Mouse (Mus musculus): Measurements from ENCODE around the gene Alkbh1. TPM values are rescaled to one million over a fixed set of nuclear protein-coding genes. Genes with fewer than 3 reads are reported as not detected.
"Not testable (repeated sequence)": the region's sequence is repeated elsewhere in the genome, so short reads cannot be mapped to it uniquely, and the experiment has no call there.

The Alkbh1 gene
- 20.3 and 28.7 TPM in 2 replicates for total RNA-seq (2014; rRNA removed)
- polyA plus RNA-seq (2015; fragmentation: Nextera tagmentation; extraction: Ambion mirVana): 31.5 and 36.8 TPM in 2 replicates

- DNase-seq (ENCODE audit: low spot score) (peak; percentile 97), ATAC-seq (ENCODE audit: low FRiP score) (peak; percentile 93)
- WGBS: 0% methylated on average over 28 of the region's 28 CpGs
- H3K4me1 ChIP-seq (ENCODE audit: insufficient read depth, low read length): peaks cover 15% of the 10 kb centered on the region
- peak within 1 kb of the TSS; percentile 100 for H3K4me3 ChIP-seq (ENCODE audit: low read depth, low read length)
- H3K9ac ChIP-seq (replicated peaks; ENCODE audit: low read length, poor library complexity, severe bottlenecking): peak within 1 kb of the TSS; percentile 85
- TF ChIP-seq CTCF (IDR thresholded peaks at IDR 0.05): no peak
- H3K27ac ChIP-seq (ENCODE audit: low read depth, low read length): peak within 1 kb of the TSS; percentile 88
- peaks cover 23% of the 10 kb centered on the region for H3K36me3 ChIP-seq (ENCODE audit: insufficient read depth, low read length)
- H3K9me3 ChIP-seq (ENCODE audit: low read length): no peaks in the 10 kb centered on the region
- no peaks in the 10 kb centered on the region for H3K27me3 ChIP-seq (ENCODE audit: insufficient read depth, low read length)
- H3K4me2 ChIP-seq (ENCODE audit: low read depth, low read length, poor library complexity, severe bottlenecking): peak within 1 kb of the TSS; percentile 76
These were observed at the start of gene Alkbh1, which contains the start of gene Slirp for GRCm38 (mm10) chr12:87443700-87444122. Gene Alkbh1 (minus strand): TSS chr12:87444017. Gene Slirp (plus strand): TSS chr12:87443896.

GRCm38 (mm10) chr12:87488683-87489082, 44.9 kb upstream of the Alkbh1 start:
- not testable (repeated sequence) for H3K9me3 ChIP-seq (ENCODE audit: low read length); H3K27me3 ChIP-seq (ENCODE audit: insufficient read depth, low read length); ATAC-seq (ENCODE audit: low FRiP score); H3K4me1 ChIP-seq (ENCODE audit: insufficient read depth, low read length); H3K9ac ChIP-seq (replicated peaks; ENCODE audit: low read length, poor library complexity, severe bottlenecking); H3K36me3 ChIP-seq (ENCODE audit: insufficient read depth, low read length); H3K4me3 ChIP-seq (ENCODE audit: low read depth, low read length); H3K4me2 ChIP-seq (ENCODE audit: low read depth, low read length, poor library complexity, severe bottlenecking); H3K27ac ChIP-seq (ENCODE audit: low read depth, low read length); DNase-seq (ENCODE audit: low spot score)
- whole genome bisulfite sequencing: 79% methylated on average over 2 of the region's 2 CpGs

GRCm38 (mm10) chr12:87482482-87482881, 38.7 kb upstream of the Alkbh1 start:
- H3K9ac ChIP-seq (replicated peaks; ENCODE audit: low read length, poor library complexity, severe bottlenecking); H3K27me3 ChIP-seq (ENCODE audit: insufficient read depth, low read length); ATAC-seq (ENCODE audit: low FRiP score); H3K36me3 ChIP-seq (ENCODE audit: insufficient read depth, low read length); H3K4me2 ChIP-seq (ENCODE audit: low read depth, low read length, poor library complexity, severe bottlenecking); H3K4me3 ChIP-seq (ENCODE audit: low read depth, low read length); H3K27ac ChIP-seq (ENCODE audit: low read depth, low read length); H3K4me1 ChIP-seq (ENCODE audit: insufficient read depth, low read length); H3K9me3 ChIP-seq (ENCODE audit: low read length); DNase-seq (ENCODE audit: low spot score): not testable (repeated sequence)
- 89% methylated on average over 5 of the region's 5 CpGs for WGBS

GRCm38 (mm10) chr12:87474756-87475155, 30.9 kb upstream of the Alkbh1 start:
- H3K9me3 ChIP-seq (ENCODE audit: low read length): no peaks in the 10 kb centered on the region
- peaks cover 4% of the 10 kb centered on the region; the same call in 1 of the 2 replicates for H3K4me1 ChIP-seq (ENCODE audit: insufficient read depth, low read length)
- H3K4me2 ChIP-seq (ENCODE audit: low read depth, low read length, poor library complexity, severe bottlenecking): no peak overlapping the region
- no peak for DNase-seq (ENCODE audit: low spot score)
- no peaks in the 10 kb centered on the region for H3K36me3 ChIP-seq (ENCODE audit: insufficient read depth, low read length)
- ATAC-seq (ENCODE audit: low FRiP score): no peak
- H3K27ac ChIP-seq (ENCODE audit: low read depth, low read length): no peak overlapping the region
- 80% methylated on average over 3 of the region's 3 CpGs for WGBS
- H3K4me3 ChIP-seq (ENCODE audit: low read depth, low read length): no peak overlapping the region
- H3K9ac ChIP-seq (replicated peaks; ENCODE audit: low read length, poor library complexity, severe bottlenecking): no peak overlapping the region
- no peak for TF ChIP-seq CTCF (IDR thresholded peaks at IDR 0.05)
- H3K27me3 ChIP-seq (ENCODE audit: insufficient read depth, low read length): no peaks in the 10 kb centered on the region

GRCm38 (mm10) chr12:87471964-87472786, 28.4 kb upstream of the Alkbh1 start, which contains the start of gene Snw1:
Gene Snw1 (minus strand): TSS chr12:87472274.
- no peaks in the 10 kb centered on the region for H3K27me3 ChIP-seq (ENCODE audit: insufficient read depth, low read length)
- H3K4me3 ChIP-seq (ENCODE audit: low read depth, low read length): peak within 1 kb of the TSS; percentile 80
- H3K4me1 ChIP-seq (ENCODE audit: insufficient read depth, low read length): peaks cover 4% of the 10 kb centered on the region; the same call in 1 of the 2 replicates
- H3K27ac ChIP-seq (ENCODE audit: low read depth, low read length): peak within 1 kb of the TSS; percentile 93
- no peaks in the 10 kb centered on the region for H3K9me3 ChIP-seq (ENCODE audit: low read length)
- DNase-seq (ENCODE audit: low spot score) (peak; percentile 98), ATAC-seq (ENCODE audit: low FRiP score) (peak; percentile 96)
- H3K36me3 ChIP-seq (ENCODE audit: insufficient read depth, low read length): 0 out of 2 replicates have a peak, but pooled peaks cover 5% of the 10 kb centered on the region
- peak within 1 kb of the TSS; percentile 77 for H3K9ac ChIP-seq (replicated peaks; ENCODE audit: low read length, poor library complexity, severe bottlenecking)
- 2% methylated on average over 45 of the region's 45 CpGs for WGBS
- TF ChIP-seq CTCF (IDR thresholded peaks at IDR 0.05): 0 out of 2 replicates have a peak, but pooled peaks have one; percentile 6
- peak within 1 kb of the TSS; percentile 56 for H3K4me2 ChIP-seq (ENCODE audit: low read depth, low read length, poor library complexity, severe bottlenecking)

- Histone ChIP-seq H3K36me3 (ENCODE audit: insufficient read depth, low read length) (0 out of 2 replicates have a peak, but pooled peaks cover 5% of the 10 kb centered on the region), H3K4me1 (ENCODE audit: insufficient read depth, low read length) (peaks cover 4% of the 10 kb centered on the region; the same call in 1 of the 2 replicates), H3K4me3 (ENCODE audit: low read depth, low read length) (peak overlapping the region; percentile 80), H3K27me3 (ENCODE audit: insufficient read depth, low read length) (no peaks in the 10 kb centered on the region), H3K9ac (replicated peaks; ENCODE audit: low read length, poor library complexity, severe bottlenecking) (peak overlapping the region; percentile 77), H3K27ac (ENCODE audit: low read depth, low read length) (peak overlapping the region; percentile 93), H3K9me3 (ENCODE audit: low read length) (no peaks in the 10 kb centered on the region), H3K4me2 (ENCODE audit: low read depth, low read length, poor library complexity, severe bottlenecking) (peak overlapping the region; percentile 56)
- 0% methylated on average over 19 of the region's 19 CpGs for WGBS
- ATAC-seq (ENCODE audit: low FRiP score) (no peak), DNase-seq (ENCODE audit: low spot score) (peak; percentile 12)
- TF ChIP-seq CTCF (IDR thresholded peaks at IDR 0.05): no peak
These were observed 27.7 kb upstream of the Alkbh1 start for GRCm38 (mm10) chr12:87471421-87471963.
